Mouse (Mus musculus) adrenal gland, postnatal 25 days (tissue): ENCODE data around the gene Ano1. TPM values are rescaled to one million over a fixed set of nuclear protein-coding genes. Genes with fewer than 3 reads are reported as not detected.

Source experiments
- DNase-seq: peaks from one replicate; pipeline ENCODE4 v3.0.0; 2021; ENCODE audit warnings: mixed read lengths
- total RNA-seq: library from RNA; stranded (reverse); gene quantifications from 2 replicates; pipeline ENCODE4 v1.2.3, GENCODE M21; 2021

Ano1 gene
- total RNA-seq, 1 experiment from 2014 or later = 25.4 TPM

GRCm38 (mm10) chr7:144634875-144635274, 116.9 kb downstream of the Ano1 start:
- no peak for DNase-seq

GRCm38 (mm10) chr7:144634450-144634849, 117.3 kb downstream of the Ano1 start:
- DNase-seq = no peak

DNA sequence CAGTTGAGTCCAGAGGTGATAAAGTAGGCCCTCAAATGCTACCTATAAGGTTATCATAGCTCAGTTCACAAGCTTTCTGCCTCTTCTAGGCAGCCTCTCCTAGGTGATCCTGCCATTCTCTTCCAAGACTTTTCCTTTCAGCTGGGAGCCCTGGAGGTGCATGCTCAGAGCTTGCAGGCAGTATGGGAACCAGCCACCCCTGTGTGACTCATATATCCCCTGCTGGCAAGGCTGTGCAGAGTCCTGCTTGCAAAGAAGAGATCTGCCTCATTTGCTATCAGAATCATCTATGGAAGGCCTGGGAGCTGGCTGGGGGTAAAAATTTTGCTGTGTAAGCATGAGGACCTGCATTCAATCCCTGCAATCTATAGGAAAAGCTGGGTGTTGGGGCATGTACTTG, 119.5 kb downstream of the Ano1 start:
- no peak for DNase-seq

DNA sequence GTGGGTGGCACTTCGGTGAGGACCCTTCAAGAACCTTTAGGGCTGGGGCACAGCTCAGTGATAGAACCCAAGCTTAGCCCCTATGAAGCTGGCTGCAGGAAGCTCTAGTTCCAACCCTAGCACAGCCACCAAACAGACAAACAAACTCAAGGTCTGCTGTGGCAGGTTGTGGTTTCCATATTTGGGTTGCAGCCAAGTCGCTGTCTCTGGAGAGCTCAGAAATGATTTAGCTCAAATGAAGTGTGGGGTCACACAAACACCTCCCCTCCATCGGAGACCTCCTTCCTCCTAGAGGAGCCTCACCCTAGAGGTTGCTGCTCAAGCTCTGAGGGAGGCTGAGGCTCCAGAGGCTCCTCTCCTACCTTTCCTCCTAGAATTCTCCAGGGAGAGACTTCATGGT, 121.2 kb downstream of the Ano1 start:
- DNase-seq = no peak

GRCm38 (mm10) chr7:144628334-144628915, 123.3 kb downstream of the Ano1 start:
- DNase-seq = no peak

DNA sequence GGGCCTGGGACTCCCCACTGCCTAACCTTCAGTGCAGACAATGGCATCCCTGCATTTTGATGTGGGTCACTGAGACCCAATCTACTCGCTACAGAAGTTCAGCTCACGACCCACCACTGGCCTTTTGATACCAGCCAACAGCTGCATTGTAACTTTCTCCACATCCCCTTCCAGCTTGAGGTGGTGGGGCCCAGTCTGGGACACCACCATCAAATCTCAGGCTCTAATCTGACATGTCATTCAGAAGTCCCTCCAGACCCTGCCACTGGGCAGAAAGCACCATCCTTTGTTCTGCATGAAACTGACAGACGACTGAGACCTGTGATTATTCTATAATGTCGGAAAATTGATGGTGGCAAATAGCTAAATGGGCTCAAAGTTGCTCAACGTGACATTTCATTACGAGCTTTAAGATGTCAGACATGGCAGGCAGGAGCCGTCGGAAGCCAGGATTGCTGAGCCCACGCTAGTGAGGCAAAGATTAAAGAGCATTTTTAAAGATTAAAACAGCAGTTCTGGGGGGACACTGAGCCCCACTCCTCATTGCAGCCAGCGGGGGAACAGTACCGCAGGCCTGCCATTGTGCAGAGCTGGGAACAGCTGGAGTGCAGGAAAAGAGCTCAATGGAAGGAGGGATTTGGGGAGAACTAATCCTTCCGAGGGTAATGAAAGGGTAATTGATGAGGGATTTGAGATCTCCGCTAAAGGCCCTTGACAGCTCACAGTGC, 124.0 kb downstream of the Ano1 start:
- DNase-seq = no peak

- DNase-seq = peak; percentile 40
Measured at GRCm38 (mm10) chr7:144626042-144626441, 125.7 kb downstream of the Ano1 start.

- peak; percentile 56 for DNase-seq
Measured at GRCm38 (mm10) chr7:144620721-144621681, 130.8 kb downstream of the Ano1 start.

- no peak for DNase-seq
Measured at GRCm38 (mm10) chr7:144620315-144620714, 131.5 kb downstream of the Ano1 start.

- DNase-seq = peak; percentile 15
Measured at GRCm38 (mm10) chr7:144615343-144615742, 136.4 kb downstream of the Ano1 start.

DNA sequence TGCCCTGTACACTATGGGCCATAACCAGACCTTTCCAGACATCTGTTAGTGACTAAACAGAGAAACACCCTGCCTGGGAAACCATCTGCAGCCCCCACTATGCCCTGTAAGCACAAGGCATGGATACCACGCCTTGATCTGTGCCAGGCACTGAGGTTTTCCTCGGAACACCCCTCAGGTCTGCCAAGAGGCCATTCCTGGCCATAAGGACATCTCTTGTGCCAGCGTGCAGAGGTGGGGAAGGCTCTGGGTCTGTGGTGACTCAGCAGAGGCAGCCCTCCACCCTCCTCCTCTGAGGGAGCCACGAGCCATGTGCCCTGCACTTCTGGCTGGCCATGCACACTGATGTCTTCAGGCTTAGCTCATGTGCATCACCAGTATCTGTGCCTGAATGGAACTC, 138.9 kb downstream of the Ano1 start:
- DNase-seq = no peak

DNA sequence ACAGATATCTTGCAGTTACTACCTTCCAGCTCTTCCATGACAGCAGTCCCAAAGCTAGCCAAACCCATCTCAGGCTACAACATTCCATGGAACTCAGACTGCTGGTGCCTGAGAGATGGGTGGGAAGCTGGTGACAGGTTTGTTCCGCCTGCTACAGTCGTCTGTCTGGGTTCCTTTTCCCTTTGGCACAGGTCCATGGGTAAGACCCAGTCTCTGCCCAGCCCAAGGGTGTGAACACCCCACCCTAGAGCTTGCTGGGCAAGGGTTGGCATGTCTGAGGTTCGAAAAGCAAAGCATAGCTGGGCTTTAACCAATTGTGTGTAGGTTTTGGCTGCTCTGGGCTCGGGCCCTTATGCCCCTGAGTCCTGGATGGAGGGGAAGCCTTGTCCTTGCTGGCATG, 139.4 kb downstream of the Ano1 start:
- DNase-seq = no peak

DNA sequence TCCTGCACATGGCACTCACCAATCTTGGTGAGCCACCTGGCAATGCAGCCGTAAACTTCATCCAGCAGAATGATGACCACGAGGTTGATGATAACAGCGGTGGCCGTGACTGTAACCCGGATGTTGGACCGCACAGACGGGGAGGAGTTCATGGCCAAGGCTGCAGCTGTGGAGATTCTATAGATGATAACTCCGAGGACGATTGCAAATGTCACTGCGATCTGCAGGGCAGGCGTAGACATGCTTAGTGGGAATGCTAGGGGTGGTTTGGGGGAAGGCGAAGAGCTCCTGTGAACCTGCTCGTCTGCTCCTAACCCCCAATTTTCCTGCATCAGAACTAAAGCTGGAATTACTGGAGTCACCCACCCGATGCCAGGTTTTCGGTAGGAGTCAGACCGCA, 140.2 kb downstream of the Ano1 start:
- no peak for DNase-seq

DNA sequence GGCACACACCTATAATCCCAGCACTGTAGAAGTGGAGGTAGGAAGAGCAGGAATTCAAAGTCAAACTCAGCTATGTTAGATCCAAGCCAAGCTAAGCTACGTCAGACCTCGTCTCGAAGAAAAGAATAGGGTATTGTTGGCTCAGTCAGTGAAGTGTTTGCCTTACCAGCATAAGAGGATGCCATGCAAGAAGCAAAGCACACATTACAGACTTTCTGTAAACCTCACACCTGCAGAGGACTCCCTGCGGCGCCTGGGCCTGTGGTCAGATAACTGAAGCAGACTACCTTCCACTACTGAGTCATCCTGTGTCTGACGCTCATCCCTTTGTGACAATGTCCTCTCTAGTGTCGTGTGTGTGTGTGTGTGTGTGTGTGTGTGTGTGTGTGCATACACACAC, 142.2 kb downstream of the Ano1 start:
- no peak for DNase-seq

DNA sequence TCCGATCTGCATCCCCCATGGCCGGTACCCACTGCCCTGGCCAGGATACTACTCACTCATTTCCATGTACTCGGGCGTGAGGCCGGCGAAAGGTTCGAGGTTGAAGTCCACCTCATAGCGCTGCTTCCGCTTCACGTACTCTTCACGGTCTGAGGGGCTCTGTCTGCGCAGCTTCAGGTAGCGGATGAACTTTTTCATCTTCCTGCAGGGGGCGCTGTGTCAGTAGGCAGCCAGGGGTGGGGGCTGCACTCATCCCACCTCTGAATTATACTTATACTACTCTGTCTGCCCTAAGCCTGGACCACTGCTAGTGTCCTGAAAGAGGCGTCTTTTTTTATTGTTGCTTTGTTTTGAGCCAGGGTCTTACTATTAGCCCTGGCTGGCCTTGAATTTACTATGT, 143.9 kb downstream of the Ano1 start:
- DNase-seq = no peak

- no peak for DNase-seq
Measured at GRCm38 (mm10) chr7:144604735-144605134, 147.0 kb downstream of the Ano1 start.

- DNase-seq = no peak
Measured at GRCm38 (mm10) chr7:144604291-144604690, 147.5 kb downstream of the Ano1 start.

GRCm38 (mm10) chr7:144600333-144600900, 151.4 kb downstream of the Ano1 start:
- DNase-seq = no peak

DNA sequence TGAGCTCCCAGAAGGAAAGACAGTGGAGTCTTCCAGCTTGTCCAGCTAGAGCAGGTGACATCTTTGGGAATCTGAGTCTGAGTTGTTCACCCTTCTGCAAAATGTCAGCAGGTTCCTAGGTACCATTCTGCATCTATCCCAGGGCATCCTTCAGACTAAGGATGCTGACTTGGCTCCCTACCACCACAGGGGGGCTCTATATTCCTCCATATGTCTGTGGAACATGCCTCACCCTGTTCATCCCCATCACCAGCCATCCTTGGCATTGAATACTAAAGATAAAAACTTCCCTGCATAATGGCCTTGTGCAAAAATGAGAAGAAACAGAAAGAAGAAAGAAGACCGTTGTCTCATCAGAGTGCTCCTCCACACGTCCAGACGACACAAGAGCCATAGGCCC, 162.3 kb downstream of the Ano1 start:
- DNase-seq = no peak

- peak; percentile 59 for DNase-seq
Measured at GRCm38 (mm10) chr7:144587291-144587690, 164.5 kb downstream of the Ano1 start.

DNA sequence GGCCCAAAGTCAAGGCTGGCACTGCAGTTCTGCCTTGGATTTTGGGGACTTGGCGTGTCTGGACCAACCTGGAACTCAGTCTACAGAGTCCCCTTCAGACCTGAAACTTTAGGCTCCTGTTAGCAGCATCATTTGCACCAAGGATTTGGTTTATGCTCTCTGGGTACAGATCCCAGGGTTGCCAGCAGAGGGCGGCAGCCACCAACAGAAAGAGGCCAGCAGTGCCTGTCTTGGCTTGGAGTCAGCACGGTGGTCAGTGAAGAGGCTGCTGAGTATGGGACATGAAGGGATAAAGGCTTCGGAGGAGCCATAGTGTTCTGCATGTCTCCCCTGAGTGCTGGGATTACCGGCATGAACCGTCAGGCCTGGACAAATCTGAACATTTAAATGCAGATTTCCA, 166.1 kb downstream of the Ano1 start:
- DNase-seq = peak; percentile 79

DNA sequence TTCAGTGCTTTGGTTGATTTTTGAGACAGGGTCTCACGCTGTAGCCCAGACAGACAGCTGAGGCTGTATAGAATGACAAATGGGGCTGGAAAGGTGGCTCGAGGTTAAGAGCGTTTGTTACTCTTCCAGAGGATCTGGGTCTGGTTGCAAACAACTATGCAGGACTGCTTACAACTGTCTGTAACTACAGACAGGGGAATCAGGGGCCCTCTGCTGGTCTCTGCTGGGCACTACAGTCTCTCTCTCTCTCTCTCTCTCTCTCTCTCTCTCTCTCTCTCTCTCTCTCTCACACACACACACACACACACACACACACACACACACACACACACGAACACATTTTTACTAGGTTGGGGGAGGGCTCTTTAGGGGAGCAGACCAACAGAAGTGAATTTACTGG, 168.2 kb downstream of the Ano1 start:
- peak; percentile 34 for DNase-seq
